Mouse (Mus musculus) megakaryocyte progenitor cell, adult 5-6 weeks (primary cell): ENCODE data around the gene Ube2u. TPM values are rescaled to one million over a fixed set of nuclear protein-coding genes. Genes with fewer than 3 reads are reported as not detected.

Source experiments
- ATAC-seq: replicated peaks from 2 replicates; pipeline ENCODE4 v1.8.0; 2016; ENCODE audit warnings: mild to moderate bottlenecking, moderate TSS enrichment, inconsistent platforms; ENCODE audit not compliant: poor library complexity
- total RNA-seq, 2 experiments: library from RNA; stranded (forward) in 1 of 2; stranded (reverse) in 1 of 2; fragments of 157-497, 149-512 nt in 1 of 2; fragments of 200-1000 nt in 1 of 2; gene quantifications; 2 replicates each; pipeline versions ENCODE4 v1.2.3 to v1.2.4; 2015 to 2017

The Ube2u gene
- total RNA-seq, 2 experiments from 2014 or later: not detected

DNA sequence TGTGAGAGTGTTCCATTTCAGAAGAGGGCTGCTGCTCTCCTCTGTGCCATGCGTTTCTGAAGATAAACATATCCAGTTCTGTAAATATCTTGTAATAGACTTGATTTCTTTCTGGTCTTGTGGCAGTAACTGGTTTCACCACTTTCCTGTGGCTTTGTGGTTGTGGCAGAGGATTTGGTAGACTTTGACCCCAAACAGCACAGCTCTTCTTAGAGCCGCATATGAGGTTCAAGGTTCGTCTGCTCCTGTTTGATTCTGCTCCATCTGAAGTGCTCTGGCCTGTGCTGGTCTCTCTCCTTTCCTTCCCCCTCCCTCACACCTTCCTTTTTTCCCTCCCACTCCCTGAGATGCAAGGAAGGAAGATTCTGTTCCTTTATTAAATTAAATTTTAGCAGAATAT is 60.8 kb downstream of the Ube2u start:
- no peak for ATAC-seq

DNA sequence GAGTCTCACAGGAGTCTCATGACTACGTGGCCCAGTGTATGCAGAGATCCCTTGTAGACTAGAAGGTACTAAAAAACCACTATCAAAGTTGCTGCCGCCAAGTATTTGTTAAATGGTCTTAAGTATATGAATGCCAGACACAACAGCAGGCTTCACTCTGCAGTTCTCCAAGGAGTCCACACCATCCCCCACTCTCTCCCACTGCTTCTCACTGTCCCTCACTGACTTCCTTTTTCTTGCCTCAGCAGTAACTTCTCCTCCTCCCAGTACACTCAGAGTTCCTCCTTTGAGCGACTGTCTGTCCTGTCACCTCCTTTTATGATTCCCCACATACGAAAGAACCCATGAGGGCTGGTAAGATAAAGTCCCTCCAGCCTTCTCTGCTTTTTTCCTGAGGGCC is 69.3 kb downstream of the Ube2u start:
- peak; percentile 98 for ATAC-seq

DNA sequence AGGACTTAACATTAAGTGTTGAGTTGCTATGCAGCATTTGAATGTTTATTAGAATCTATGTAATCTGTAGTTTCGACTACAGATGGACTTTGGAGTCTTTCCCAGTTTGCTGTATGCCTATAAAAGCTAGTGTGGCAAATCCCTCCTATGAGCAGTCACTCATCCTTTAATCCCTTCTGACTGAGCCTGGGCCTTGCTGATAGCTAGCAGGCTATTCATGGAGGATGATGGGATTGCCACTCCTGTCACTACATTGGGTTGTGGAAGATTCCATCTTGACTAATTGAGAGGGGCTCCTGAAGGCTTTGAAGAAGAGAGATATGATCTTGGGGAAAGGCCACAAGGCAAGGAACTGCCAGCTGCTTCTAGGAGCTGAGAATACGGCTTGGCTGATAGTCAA is 74.6 kb downstream of the Ube2u start:
- no peak for ATAC-seq

DNA sequence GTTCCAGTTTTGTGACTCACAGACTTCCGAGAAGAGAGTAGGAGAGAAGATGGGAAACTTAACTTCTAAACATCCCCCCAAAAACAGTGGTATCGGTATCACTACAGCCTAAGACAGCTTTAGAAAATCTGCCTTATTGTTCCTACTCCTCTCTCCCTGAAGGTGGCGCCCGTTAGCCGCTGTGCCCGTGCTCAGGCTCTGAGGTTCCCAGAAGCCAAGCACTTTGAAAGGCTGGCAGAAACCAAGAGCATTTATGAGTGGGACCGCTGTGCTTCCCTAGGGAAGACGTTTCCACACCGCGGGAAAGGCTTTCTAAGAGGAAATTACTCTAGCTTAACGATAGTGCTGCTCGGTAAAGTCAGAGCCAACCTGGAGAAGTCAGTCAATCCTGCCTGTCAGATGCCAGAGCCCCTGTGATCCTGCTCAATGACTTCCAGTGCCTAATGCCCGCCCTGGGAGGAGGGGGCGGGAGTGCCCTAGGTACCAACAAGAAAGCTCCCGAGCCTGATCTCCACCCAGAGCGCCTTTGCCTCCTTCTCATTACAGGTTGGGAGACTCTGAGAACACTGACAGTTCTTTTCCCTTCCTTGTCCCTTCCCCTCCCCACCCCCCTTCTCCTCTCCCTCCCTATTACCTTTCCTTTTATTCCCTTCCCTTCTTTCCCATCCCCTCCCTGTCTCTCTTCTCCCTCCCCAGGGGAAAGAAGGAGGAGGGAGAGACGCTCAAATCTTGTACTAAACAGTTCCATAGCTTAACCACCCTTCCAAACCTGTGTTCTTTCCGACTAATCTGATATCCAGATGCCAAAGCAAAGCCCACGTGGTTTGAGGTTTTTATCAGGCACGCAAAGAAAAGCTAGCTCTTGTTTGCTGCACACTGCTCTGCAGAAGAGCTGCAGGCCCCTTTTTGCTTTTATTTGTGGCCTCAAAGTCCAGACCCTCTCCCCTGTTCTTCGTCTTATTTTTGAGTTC is 109.9 kb downstream of the Ube2u start:
- peak; percentile 88 for ATAC-seq

GRCm38 (mm10) chr4:100595771-100596170 is 117.1 kb downstream of the Ube2u start:
- ATAC-seq: no peak

DNA sequence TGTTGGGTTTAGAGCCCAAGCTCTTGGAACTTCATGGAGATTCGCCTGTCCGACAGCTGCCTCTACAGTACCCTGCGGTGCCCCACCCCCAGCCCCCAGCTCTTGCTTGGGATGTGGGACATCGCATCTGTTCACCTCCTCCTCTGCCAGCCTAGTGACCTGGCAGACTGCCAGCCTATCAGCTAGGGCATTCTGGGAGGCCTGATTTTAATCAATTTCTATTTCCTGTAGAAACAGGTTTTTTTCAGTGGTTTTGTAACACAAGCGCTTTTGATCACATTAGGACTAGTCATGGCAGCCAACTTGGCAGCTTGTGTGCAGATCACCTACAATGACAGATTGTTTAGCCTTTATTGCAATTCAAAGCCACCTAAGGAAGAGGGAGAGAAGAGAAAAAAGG is 118.0 kb downstream of the Ube2u start:
- no peak for ATAC-seq

GRCm38 (mm10) chr4:100597049-100597448 is 118.4 kb downstream of the Ube2u start:
- ATAC-seq: no peak
